8 mouse cellular contexts compared by ENCODE assay signal in the genomic region with DNA sequence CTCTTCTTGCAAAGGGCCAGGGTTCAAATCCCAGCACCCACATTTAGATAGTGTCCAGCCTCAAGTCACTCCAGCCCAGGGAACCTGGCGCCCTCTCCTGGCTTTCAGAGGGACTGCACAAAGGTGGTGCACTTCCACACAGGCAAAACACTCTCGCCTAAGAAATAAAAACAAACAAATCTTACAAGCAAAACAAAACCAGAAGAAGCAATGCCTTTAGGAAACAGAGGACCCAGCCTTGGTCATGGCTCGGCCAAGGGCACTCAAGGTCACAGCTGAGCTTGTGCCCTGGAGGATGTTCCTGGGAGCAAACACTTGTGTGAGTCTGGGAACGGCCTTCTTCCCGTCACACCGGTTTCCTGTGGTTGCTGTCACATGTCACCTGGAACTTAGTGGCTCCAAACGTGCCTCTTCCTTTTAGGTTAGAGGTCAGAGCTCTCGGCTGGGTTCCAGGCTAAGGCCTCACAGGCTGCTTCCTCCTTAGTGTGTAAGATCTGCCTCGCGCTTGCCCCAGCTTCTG.
A peak's percentile ranks its signal among the peaks of the same experiment; 100 is the strongest.
DNase-seq lines count a peak whose midpoint lies in the region; ATAC-seq lines count a peak whose summit lies in the region.

No protein-coding gene starts in this region.

- no peaks in the 10 kb centered on the region for H3K9me3 ChIP-seq in hindbrain, embryonic 10.5 days
- H3K9me3 ChIP-seq in hindbrain, embryonic 11.5 days (ENCODE audit: control insufficient read depth, low read length), result no peaks in the 10 kb centered on the region
- no peaks in the 10 kb centered on the region for H3K9me3 ChIP-seq in heart, embryonic 16.5 days (replicated peaks; ENCODE audit: control insufficient read depth, low read length)
- H3K9me3 ChIP-seq in limb, embryonic 11.5 days (ENCODE audit: control insufficient read depth, low read length), result no peaks in the 10 kb centered on the region
- no peaks in the 10 kb centered on the region for H3K9me3 ChIP-seq in neural tube, embryonic 15.5 days (replicated peaks)

- 50% methylated on average over 10 of the region's 10 CpGs for WGBS in hindbrain, embryonic 10.5 days
- WGBS in hindbrain, embryonic 11.5 days, result 52% methylated on average over 10 of the region's 10 CpGs
- WGBS in heart, embryonic 16.5 days, result 40% methylated on average over 10 of the region's 10 CpGs
- WGBS in limb, embryonic 11.5 days, result 43% methylated on average over 10 of the region's 10 CpGs
- WGBS in neural tube, embryonic 15.5 days, result 71% methylated on average over 10 of the region's 10 CpGs

- ATAC-seq in hindbrain, embryonic 11.5 days (ENCODE audit: low FRiP score), result no peak
- peak; percentile 25; the same call in 1 of the 2 replicates for ATAC-seq in heart, embryonic 16.5 days (replicated peaks; ENCODE audit: extremely low read depth, insufficient read depth, low FRiP score)
- no peak; the same call in 1 of the 2 replicates for ATAC-seq in limb, embryonic 11.5 days (ENCODE audit: insufficient number of reproducible peaks, low FRiP score, low TSS enrichment, low read depth)
- no peak for ATAC-seq in neural tube, embryonic 15.5 days (ENCODE audit: low FRiP score)

- H3K27me3 ChIP-seq in hindbrain, embryonic 10.5 days (ENCODE audit: insufficient read depth, poor library complexity, severe bottlenecking), result peaks cover 17% of the 10 kb centered on the region
- H3K27me3 ChIP-seq in hindbrain, embryonic 11.5 days (ENCODE audit: control insufficient read depth, insufficient read depth, low read length), result no peaks in the 10 kb centered on the region
- no peaks in the 10 kb centered on the region for H3K27me3 ChIP-seq in heart, embryonic 16.5 days (ENCODE audit: control insufficient read depth, insufficient read depth, low read length)
- no peaks in the 10 kb centered on the region for H3K27me3 ChIP-seq in limb, embryonic 11.5 days (ENCODE audit: control insufficient read depth, insufficient read depth, low read length)
- no peaks in the 10 kb centered on the region for H3K27me3 ChIP-seq in neural tube, embryonic 15.5 days (replicated peaks)

- DNase-seq in hindbrain, embryonic 10.5 days (ENCODE audit: low spot score), result no peak
- no peak for DNase-seq in hindbrain, embryonic 11.5 days (ENCODE audit: low spot score)
- DNase-seq in adrenal gland, postnatal 25 days, result peak; percentile 61
- peak; percentile 53 for DNase-seq in limb, embryonic 11.5 days (ENCODE audit: low spot score)
- no peak for DNase-seq in left cerebral cortex, adult 8-10 months (ENCODE audit: low spot score in 2 of 2)
- no peak for DNase-seq in layer of hippocampus, postnatal 36 days

- no peak overlapping the region for H3K9ac ChIP-seq in hindbrain, embryonic 11.5 days (ENCODE audit: low read depth, low read length)
- H3K9ac ChIP-seq in heart, embryonic 16.5 days (ENCODE audit: low read length), result peak overlapping the region; percentile 0; the same call in 1 of the 2 replicates
- no peak overlapping the region; the same call in 1 of the 2 replicates for H3K9ac ChIP-seq in limb, embryonic 11.5 days (ENCODE audit: low read length)
- H3K9ac ChIP-seq in neural tube, embryonic 15.5 days (replicated peaks), result no peak overlapping the region

- peaks cover 95% of the 10 kb centered on the region for H3K4me1 ChIP-seq in hindbrain, embryonic 10.5 days (replicated peaks)
- H3K4me1 ChIP-seq in hindbrain, embryonic 11.5 days (replicated peaks; ENCODE audit: control insufficient read depth, insufficient read depth, low read length), result peaks cover 10% of the 10 kb centered on the region
- H3K4me1 ChIP-seq in heart, embryonic 16.5 days (ENCODE audit: control insufficient read depth, insufficient read depth, low read length), result peaks cover 22% of the 10 kb centered on the region
- H3K4me1 ChIP-seq in limb, embryonic 11.5 days (ENCODE audit: control insufficient read depth, insufficient read depth, low read length), result peaks cover 40% of the 10 kb centered on the region
- H3K4me1 ChIP-seq in neural tube, embryonic 15.5 days, result peaks cover 42% of the 10 kb centered on the region

- H3K36me3 ChIP-seq in hindbrain, embryonic 10.5 days, result no peaks in the 10 kb centered on the region
- H3K36me3 ChIP-seq in hindbrain, embryonic 11.5 days (ENCODE audit: control insufficient read depth, insufficient read depth, low read length), result no peaks in the 10 kb centered on the region
- no peaks in the 10 kb centered on the region for H3K36me3 ChIP-seq in heart, embryonic 16.5 days (ENCODE audit: control insufficient read depth, insufficient read depth)
- no peaks in the 10 kb centered on the region for H3K36me3 ChIP-seq in limb, embryonic 11.5 days (ENCODE audit: control insufficient read depth, insufficient read depth, low read length)
- no peaks in the 10 kb centered on the region for H3K36me3 ChIP-seq in neural tube, embryonic 15.5 days

- peak overlapping the region; percentile 81 for H3K27ac ChIP-seq in hindbrain, embryonic 10.5 days
- H3K27ac ChIP-seq in hindbrain, embryonic 11.5 days (ENCODE audit: low read depth, low read length), result no peak overlapping the region
- peak overlapping the region; percentile 75 for H3K27ac ChIP-seq in heart, embryonic 16.5 days (ENCODE audit: low read length)
- H3K27ac ChIP-seq in limb, embryonic 11.5 days (replicated peaks; ENCODE audit: low read depth, low read length), result no peak overlapping the region
- H3K27ac ChIP-seq in neural tube, embryonic 15.5 days (replicated peaks), result 0 out of 2 replicates have a peak overlapping the region, but pooled peaks have one; percentile 45

- no peak overlapping the region for H3K4me2 ChIP-seq in hindbrain, embryonic 11.5 days (replicated peaks; ENCODE audit: low read depth, low read length)
- H3K4me2 ChIP-seq in heart, embryonic 16.5 days (ENCODE audit: low read depth, low read length), result no peak overlapping the region
- no peak overlapping the region for H3K4me2 ChIP-seq in limb, embryonic 11.5 days (ENCODE audit: low read depth, severe bottlenecking)
- no peak overlapping the region for H3K4me2 ChIP-seq in neural tube, embryonic 15.5 days

- H3K4me3 ChIP-seq in hindbrain, embryonic 10.5 days, result no peak overlapping the region
- H3K4me3 ChIP-seq in hindbrain, embryonic 11.5 days (ENCODE audit: low read depth, low read length), result no peak overlapping the region
- H3K4me3 ChIP-seq in heart, embryonic 16.5 days (ENCODE audit: low read length), result no peak overlapping the region
- H3K4me3 ChIP-seq in limb, embryonic 11.5 days (ENCODE audit: low read depth, low read length), result no peak overlapping the region
- H3K4me3 ChIP-seq in neural tube, embryonic 15.5 days (replicated peaks), result no peak overlapping the region

Comparison
In these comparisons a context has a peak if more than half of its experiments do, and no peak if none do; other contexts are left out.
1. H3K27ac ChIP-seq: peak in hindbrain, embryonic 10.5 days (single experiment), heart, embryonic 16.5 days (single experiment) and neural tube, embryonic 15.5 days (single experiment); none in hindbrain, embryonic 11.5 days (single experiment) and limb, embryonic 11.5 days (single experiment).
2. DNase-seq: peak in adrenal gland, postnatal 25 days (single experiment) and limb, embryonic 11.5 days (single experiment); none in hindbrain, embryonic 10.5 days (single experiment), hindbrain, embryonic 11.5 days (single experiment), left cerebral cortex, adult 8-10 months (0 of 2) and layer of hippocampus, postnatal 36 days (0 of 2).